Mouse (Mus musculus) heart, postnatal 36 days (tissue): ENCODE data around the gene Tmem269. TPM values are rescaled to one million over a fixed set of nuclear protein-coding genes. Genes with fewer than 3 reads are reported as not detected.

Experiments used
- DNase-seq, 2 experiments: peaks; one replicate each; pipeline ENCODE4 v3.0.0; 2021 to 2022
- intact Hi-C: fragments of 180-260 bp; cut with DNase I; formaldehyde crosslinking; loops from one replicate; pipeline ENCODE4 v1.15.1; 2025
- total RNA-seq, 2 experiments: library from RNA; stranded (reverse); gene quantifications; 2 replicates each; pipeline ENCODE4 v1.2.3; 2021

The Tmem269 gene
- not detected for total RNA-seq

- intact Hi-C loops = no loop called here
- DNase-seq = no peak
Measured at GRCm38 (mm10) chr4:119218169-119218568, at the start of gene Tmem269. Gene Tmem269 (minus strand): TSS chr4:119218217.

- intact Hi-C loops = no loop called here
- no peak for DNase-seq
Measured at GRCm38 (mm10) chr4:119266606-119267005, 48.6 kb upstream of the Tmem269 start.

GRCm38 (mm10) chr4:119263459-119263858 is 45.4 kb upstream of the Tmem269 start:
- DNase-seq = no peak
- intact Hi-C loops = no loop called here

- intact Hi-C loops = no loop called here
- no peak for DNase-seq
Measured at GRCm38 (mm10) chr4:119262483-119262882, 44.5 kb upstream of the Tmem269 start.

- intact Hi-C loops = loop anchor here (1.0 kb wide), 1 partner anchor 13 kb away; no protein-coding TSS in a partner anchor
Measured at GRCm38 (mm10) chr4:119261087-119261713, 43.2 kb upstream of the Tmem269 start.

GRCm38 (mm10) chr4:119259344-119260254 is 41.6 kb upstream of the Tmem269 start:
- DNase-seq = no peak
- intact Hi-C loops = no loop called here

More at GRCm38 (mm10) chr4:119261087-119261713, 43.2 kb upstream of the Tmem269 start:
- DNase-seq = no peak

GRCm38 (mm10) chr4:119257083-119257482 is 39.1 kb upstream of the Tmem269 start:
- DNase-seq = no peak
- intact Hi-C loops = no loop called here

- DNase-seq = no peak
- intact Hi-C loops = no loop called here
Measured at GRCm38 (mm10) chr4:119255351-119255750, 37.3 kb upstream of the Tmem269 start, which contains the start of gene Cldn19. Gene Cldn19 (plus strand): TSS chr4:119255414.

- DNase-seq = no peak
- intact Hi-C loops = no loop called here
Measured at GRCm38 (mm10) chr4:119254012-119254618, 36.1 kb upstream of the Tmem269 start.

GRCm38 (mm10) chr4:119252025-119252808 is 34.2 kb upstream of the Tmem269 start:
- intact Hi-C loops = no loop called here
- no peak for DNase-seq

- intact Hi-C loops = loop anchor here (5.0 to 10.0 kb wide), 5 partner anchors 74 to 486 kb away; partner anchors contain the start of genes Foxj3, Frg2f1, Hivep3 and Ppcs
Measured at GRCm38 (mm10) chr4:119248407-119248965, 30.5 kb upstream of the Tmem269 start.

GRCm38 (mm10) chr4:119247462-119248235 is 29.6 kb upstream of the Tmem269 start:
- DNase-seq = peak; percentile 82 to 89
- intact Hi-C loops = loop anchor here (1.0 to 10.0 kb wide), 10 partner anchors 28 to 487 kb away; partner anchors contain the start of genes Foxj3, Frg2f1, Hivep3 and Ppcs

More at GRCm38 (mm10) chr4:119248407-119248965, 30.5 kb upstream of the Tmem269 start:
- DNase-seq = no peak

- no peak for DNase-seq
- intact Hi-C loops = loop anchor here (1.0 to 10.0 kb wide), 10 partner anchors 29 to 488 kb away; partner anchors contain the start of genes Foxj3, Frg2f1, Hivep3 and Ppcs
Measured at GRCm38 (mm10) chr4:119246688-119247225, 28.7 kb upstream of the Tmem269 start.

- no peak for DNase-seq
- intact Hi-C loops = loop anchor here (2.0 to 10.0 kb wide), 7 partner anchors 49 to 489 kb away; partner anchors contain the start of genes Foxj3, Frg2f1, Hivep3 and Ppcs
Measured at GRCm38 (mm10) chr4:119245961-119246360, 27.9 kb upstream of the Tmem269 start.

- peak; percentile 32 to 38 for DNase-seq
- intact Hi-C loops = loop anchor here (5.0 to 10.0 kb wide), 5 partner anchors 77 to 489 kb away; partner anchors contain the start of genes Foxj3, Frg2f1, Hivep3 and Ppcs
Measured at GRCm38 (mm10) chr4:119245556-119245955, 27.5 kb upstream of the Tmem269 start.

- intact Hi-C loops = loop anchor here (5.0 to 10.0 kb wide), 5 partner anchors 78 to 490 kb away; partner anchors contain the start of genes Foxj3, Frg2f1, Hivep3 and Ppcs
- no peak for DNase-seq
Measured at GRCm38 (mm10) chr4:119244468-119245240, 26.6 kb upstream of the Tmem269 start.

GRCm38 (mm10) chr4:119242571-119242970 is 24.6 kb upstream of the Tmem269 start:
- intact Hi-C loops = loop anchor here (10.0 kb wide), 1 partner anchor 492 kb away; the partner anchor contains the start of gene Hivep3
- no peak for DNase-seq
